Mouse (Mus musculus) spleen, postnatal 36 days (tissue): Measurements from ENCODE around the gene Ppp1r3c.
"Not testable (repeated sequence)": the region's sequence is repeated elsewhere in the genome, so short reads cannot be mapped to it uniquely, and the experiment has no call there.

Experiments used
- DNase-seq, 2 experiments: peaks; one replicate each; pipeline ENCODE4 v3.0.0; 2022; ENCODE audit warnings: low spot score in 2 of 2, mixed read lengths in 1 of 2

Gene Ppp1r3c

GRCm38 (mm10) chr19:36736537-36736936 lies at the start of gene Ppp1r3c:
Ppp1r3c (minus strand) TSS chr19:36736653.
- DNase-seq = peak; percentile 27 to 34

GRCm38 (mm10) chr19:36783179-36783578 lies 46.7 kb upstream of the Ppp1r3c start:
- DNase-seq = no peak

- DNase-seq = no peak
These were observed 46.1 kb upstream of the Ppp1r3c start for GRCm38 (mm10) chr19:36782591-36782990.

GRCm38 (mm10) chr19:36781996-36782395 lies 45.5 kb upstream of the Ppp1r3c start:
- no peak for DNase-seq

- no peak for DNase-seq
These were observed 43.9 kb upstream of the Ppp1r3c start for GRCm38 (mm10) chr19:36780375-36780774.

GRCm38 (mm10) chr19:36779765-36780164 lies 43.3 kb upstream of the Ppp1r3c start:
- DNase-seq = no peak

- no peak for DNase-seq
These were observed 39.1 kb upstream of the Ppp1r3c start for GRCm38 (mm10) chr19:36775531-36775930.

GRCm38 (mm10) chr19:36773716-36774459 lies 37.4 kb upstream of the Ppp1r3c start:
- DNase-seq = no peak

GRCm38 (mm10) chr19:36768084-36768483 lies 31.6 kb upstream of the Ppp1r3c start:
- DNase-seq = no peak

- no peak for DNase-seq
These were observed 28.0 kb upstream of the Ppp1r3c start for GRCm38 (mm10) chr19:36764451-36764850.

GRCm38 (mm10) chr19:36748996-36749395 lies 12.5 kb upstream of the Ppp1r3c start:
- no peak for DNase-seq

GRCm38 (mm10) chr19:36742331-36742730 lies 5.9 kb upstream of the Ppp1r3c start:
- DNase-seq = no peak

GRCm38 (mm10) chr19:36739566-36740211 lies 3.2 kb upstream of the Ppp1r3c start:
- DNase-seq = no peak

- DNase-seq = no peak
These were observed 1.6 kb upstream of the Ppp1r3c start for GRCm38 (mm10) chr19:36738009-36738408.

GRCm38 (mm10) chr19:36737087-36737486 lies 634 bp upstream of the Ppp1r3c start:
- no peak for DNase-seq

- DNase-seq = no peak
These were observed 2.0 kb downstream of the Ppp1r3c start for GRCm38 (mm10) chr19:36734308-36735038.

- no peak for DNase-seq
These were observed 3.1 kb downstream of the Ppp1r3c start for GRCm38 (mm10) chr19:36733191-36733943.

GRCm38 (mm10) chr19:36731310-36731709 lies 5.1 kb downstream of the Ppp1r3c start:
- no peak for DNase-seq

- DNase-seq = not testable (repeated sequence)
These were observed 6.0 kb downstream of the Ppp1r3c start for GRCm38 (mm10) chr19:36730414-36730813.

GRCm38 (mm10) chr19:36728741-36729460 lies 7.6 kb downstream of the Ppp1r3c start:
- DNase-seq = no peak

- DNase-seq = no peak
These were observed 11.5 kb downstream of the Ppp1r3c start for GRCm38 (mm10) chr19:36724970-36725369.
